Mouse (Mus musculus) intestine, embryonic 14.5 days (tissue): ENCODE results near the gene Plcb4. TPM values are rescaled to one million over a fixed set of nuclear protein-coding genes. Genes with fewer than 3 reads are reported as not detected.

Source experiments
- ATAC-seq: fragments of 200-750 bp; cut with Nextera tagmentation; replicated peaks from 2 replicates; pipeline ENCODE4 v1.8.0; 2017; ENCODE audit warnings: low read depth, moderate number of reproducible peaks, moderate TSS enrichment, moderate library complexity; ENCODE audit not compliant: low FRiP score, low TSS enrichment
- DNase-seq: peaks from one replicate; pipeline ENCODE4 v3.0.0-alpha.2; 2018; ENCODE audit warnings: low spot score
- H3K27ac ChIP-seq: fragments of 300-500 bp; sonication (generic); 2 replicates; pipeline ENCODE4 v1.5.1; 2014; ENCODE audit warnings: low read depth, mild to moderate bottlenecking, control low read depth
- H3K27me3 ChIP-seq: fragments of 300-500 bp; sonication (generic); replicated peaks from 2 replicates; pipeline ENCODE4 v1.6.1; 2014; ENCODE audit warnings: low read length, control low read depth; ENCODE audit not compliant: control insufficient read depth, insufficient read depth
- H3K36me3 ChIP-seq: fragments of 300-500 bp; sonication (generic); 2 replicates; pipeline ENCODE4 v1.6.1; 2014; ENCODE audit warnings: low read length, control low read depth; ENCODE audit not compliant: control insufficient read depth, insufficient read depth
- H3K4me1 ChIP-seq: fragments of 300-500 bp; sonication (generic); replicated peaks from 2 replicates; pipeline ENCODE4 v1.6.1; 2014; ENCODE audit warnings: low read length, control low read depth, mixed read lengths; ENCODE audit not compliant: control insufficient read depth, insufficient read depth
- H3K4me2 ChIP-seq: fragments of 300-500 bp; sonication (generic); 2 replicates; pipeline ENCODE4 v1.6.1; 2014; ENCODE audit warnings: low read length
- H3K4me3 ChIP-seq: fragments of 300-500 bp; sonication (generic); 2 replicates; pipeline ENCODE4 v1.5.1; 2014; ENCODE audit warnings: low read depth, low read length, control low read depth, mixed read lengths
- H3K9ac ChIP-seq: fragments of 300-500 bp; sonication (generic); 2 replicates; pipeline ENCODE4 v1.6.1; 2014; ENCODE audit warnings: mild to moderate bottlenecking, low read length
- H3K9me3 ChIP-seq: fragments of 300-500 bp; sonication (generic); 2 replicates; pipeline ENCODE4 v1.6.1; 2016; ENCODE audit warnings: low read length, control low read depth; ENCODE audit not compliant: control insufficient read depth
- WGBS: fragments of 180-500 bp; shearing (Covaris S2); extraction: QIAGEN DNeasy Blood & Tissue Kit; methylation state at CpG from one replicate; pipeline ENCODE4 v1.1.7; 2014; 5-methylcytosine and 5-hydroxymethylcytosine counted together
- polyA plus RNA-seq: library from polyadenylated mRNA; unstranded; fragments of >200 nt; fragmentation: Nextera tagmentation; extraction: Ambion mirVana; gene quantifications from 2 replicates; pipeline ENCODE4 v1.2.1, GENCODE M21; 2014

Plcb4 gene
- polyA plus RNA-seq, 1 experiment from 2014 or later: 19.4 TPM

- Histone ChIP-seq H3K36me3 (no peaks in the 10 kb centered on the region), H3K4me2 (no peak overlapping the region), H3K9ac (no peak overlapping the region), H3K27ac (no peak overlapping the region), H3K4me3 (no peak overlapping the region), H3K27me3 (no peaks in the 10 kb centered on the region), H3K9me3 (no peaks in the 10 kb centered on the region), H3K4me1 (0 out of 2 replicates have a peak, but pooled peaks cover 4% of the 10 kb centered on the region)
- no peak for ATAC-seq
- 88% methylated on average over 8 of the region's 8 CpGs for WGBS
- DNase-seq: peak; percentile 47
Measured at GRCm38 (mm10) chr2:135955796-135956195, 297.0 kb downstream of the Plcb4 start.

DNA sequence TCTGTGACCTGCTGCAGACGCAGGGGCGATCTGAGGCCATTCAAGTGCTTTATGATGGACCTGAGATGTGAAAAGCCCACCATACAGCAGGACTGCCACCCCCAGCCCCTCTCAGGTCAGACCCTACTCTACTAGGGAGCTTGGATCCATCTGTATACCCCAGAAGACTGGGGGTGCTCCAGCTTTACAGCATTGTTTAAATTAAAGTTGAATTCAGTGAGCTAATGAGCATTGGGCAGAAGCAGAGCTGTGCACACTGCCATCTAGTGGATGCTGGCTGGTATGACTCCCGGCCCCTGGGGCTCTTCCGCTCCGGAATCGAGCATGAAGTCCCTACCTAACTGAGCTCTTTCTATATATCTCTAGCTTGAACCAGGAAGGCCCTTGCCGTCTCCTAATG lies 298.9 kb downstream of the Plcb4 start:
- peak; percentile 48; the same call in 1 of the 2 replicates for ATAC-seq
- WGBS: 25% methylated on average over 7 of the region's 7 CpGs
- DNase-seq: peak; percentile 85

GRCm38 (mm10) chr2:135958453-135958852 lies 299.6 kb downstream of the Plcb4 start:
- H3K27me3 ChIP-seq: no peaks in the 10 kb centered on the region
- DNase-seq (peak; percentile 38), ATAC-seq (no peak)
- no peak overlapping the region for H3K9ac ChIP-seq
- H3K9me3 ChIP-seq: no peaks in the 10 kb centered on the region
- no peak overlapping the region for H3K4me2 ChIP-seq
- 0 out of 2 replicates have a peak, but pooled peaks cover 4% of the 10 kb centered on the region for H3K4me1 ChIP-seq
- no peak overlapping the region for H3K4me3 ChIP-seq
- 89% methylated on average over 17 of the region's 17 CpGs for WGBS
- no peak overlapping the region for H3K27ac ChIP-seq
- H3K36me3 ChIP-seq: no peaks in the 10 kb centered on the region

More for the DNA sequence above, 298.9 kb downstream of the Plcb4 start:
- Histone ChIP-seq H3K36me3 (no peaks in the 10 kb centered on the region), H3K4me1 (0 out of 2 replicates have a peak, but pooled peaks cover 4% of the 10 kb centered on the region), H3K27me3 (no peaks in the 10 kb centered on the region), H3K9me3 (no peaks in the 10 kb centered on the region), H3K4me2 (no peak overlapping the region), H3K4me3 (no peak overlapping the region), H3K27ac (no peak overlapping the region), H3K9ac (no peak overlapping the region)

GRCm38 (mm10) chr2:135963089-135963488 lies 304.3 kb downstream of the Plcb4 start:
- Histone ChIP-seq H3K36me3 (no peaks in the 10 kb centered on the region), H3K27me3 (no peaks in the 10 kb centered on the region), H3K9me3 (no peaks in the 10 kb centered on the region), H3K4me3 (no peak overlapping the region), H3K4me1 (no peaks in the 10 kb centered on the region), H3K9ac (no peak overlapping the region), H3K4me2 (no peak overlapping the region), H3K27ac (no peak overlapping the region)
- WGBS: 90% methylated on average over 14 of the region's 14 CpGs
- ATAC-seq: no peak
- no peak for DNase-seq

DNA sequence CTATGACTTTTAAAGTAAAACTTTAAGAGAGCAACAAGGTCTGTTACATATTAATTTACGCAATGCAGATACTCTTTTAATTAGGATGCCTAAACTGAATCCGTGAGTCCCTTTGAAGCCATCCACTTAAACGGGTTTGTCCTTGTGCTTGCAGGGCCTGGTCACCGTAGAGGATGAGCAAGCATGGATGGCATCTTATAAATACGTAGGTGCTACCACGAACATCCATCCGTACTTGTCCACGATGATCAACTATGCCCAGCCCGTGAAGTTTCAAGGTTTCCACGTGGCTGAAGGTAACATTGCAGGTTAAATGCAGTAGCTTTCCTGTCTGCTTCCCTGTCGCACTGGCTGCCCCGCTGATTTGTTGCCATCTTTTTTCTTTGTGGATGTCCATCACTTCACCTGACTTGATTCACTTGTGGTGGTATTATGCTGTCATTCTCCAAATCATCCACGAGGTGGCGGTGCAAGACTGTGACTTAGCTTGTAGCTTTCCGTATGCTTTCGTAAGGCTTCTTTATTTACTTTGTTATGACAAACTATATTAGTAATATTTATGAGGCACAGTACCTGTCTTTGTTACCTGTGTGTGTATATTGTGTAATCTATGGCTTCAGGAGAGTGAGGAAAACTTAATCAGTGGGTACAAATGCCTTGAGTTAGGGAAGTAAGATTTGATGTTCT lies 308.2 kb downstream of the Plcb4 start:
- DNase-seq (peak; percentile 64), ATAC-seq (no peak)
- H3K27ac ChIP-seq: no peak overlapping the region
- no peaks in the 10 kb centered on the region for H3K9me3 ChIP-seq
- H3K27me3 ChIP-seq: no peaks in the 10 kb centered on the region
- H3K4me2 ChIP-seq: no peak overlapping the region
- H3K4me3 ChIP-seq: no peak overlapping the region
- H3K4me1 ChIP-seq: no peaks in the 10 kb centered on the region
- H3K9ac ChIP-seq: no peak overlapping the region
- no peaks in the 10 kb centered on the region for H3K36me3 ChIP-seq
- 58% methylated on average over 16 of the region's 16 CpGs for WGBS

DNA sequence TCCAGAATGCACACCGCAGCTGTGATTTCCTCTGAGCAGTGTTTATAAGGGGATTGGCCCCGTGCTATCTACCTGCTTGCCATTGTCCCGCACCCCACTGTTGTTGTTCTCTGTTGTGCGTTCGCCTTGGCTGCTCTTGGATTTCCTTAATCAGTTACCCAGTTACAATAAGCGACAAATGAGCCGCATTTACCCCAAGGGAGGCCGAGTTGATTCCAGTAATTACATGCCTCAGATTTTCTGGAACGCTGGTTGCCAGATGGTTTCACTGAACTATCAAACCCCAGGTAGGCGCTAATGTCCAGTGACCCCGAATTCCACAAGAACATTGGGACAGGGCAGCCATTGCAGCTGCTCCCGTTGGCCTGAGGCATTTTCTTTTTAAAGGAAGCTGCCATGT lies 309.3 kb downstream of the Plcb4 start:
- Histone ChIP-seq H3K4me2 (no peak overlapping the region), H3K4me1 (no peaks in the 10 kb centered on the region), H3K27me3 (no peaks in the 10 kb centered on the region), H3K9ac (no peak overlapping the region), H3K4me3 (no peak overlapping the region), H3K36me3 (no peaks in the 10 kb centered on the region), H3K27ac (no peak overlapping the region), H3K9me3 (no peaks in the 10 kb centered on the region)
- DNase-seq (no peak), ATAC-seq (no peak)
- 89% methylated on average over 12 of the region's 12 CpGs for WGBS

DNA sequence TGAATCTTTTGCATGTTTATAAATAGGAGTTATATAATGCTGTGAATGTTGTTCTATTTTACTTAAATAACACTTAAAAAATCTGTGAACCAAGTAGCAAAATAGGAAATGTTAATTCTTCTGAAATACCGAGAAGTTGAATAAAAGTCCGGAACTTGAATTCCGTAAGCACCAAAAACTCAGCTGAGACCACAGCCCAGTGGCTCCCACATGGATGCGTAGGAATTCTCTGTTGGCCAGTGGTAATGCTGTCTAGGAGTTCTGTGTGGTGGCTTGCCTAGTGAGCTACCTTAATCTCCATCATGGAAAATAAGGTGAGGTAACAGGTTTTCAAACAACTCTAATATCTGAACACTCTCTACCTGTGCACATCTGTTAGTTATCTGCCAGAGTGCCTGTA lies 312.1 kb downstream of the Plcb4 start:
- H3K4me2 ChIP-seq: no peak overlapping the region
- H3K4me3 ChIP-seq: no peak overlapping the region
- WGBS: 92% methylated on average over 4 of the region's 4 CpGs
- H3K36me3 ChIP-seq: no peaks in the 10 kb centered on the region
- no peak overlapping the region for H3K9ac ChIP-seq
- DNase-seq (no peak), ATAC-seq (no peak)
- no peaks in the 10 kb centered on the region for H3K27me3 ChIP-seq
- H3K27ac ChIP-seq: no peak overlapping the region
- H3K4me1 ChIP-seq: no peaks in the 10 kb centered on the region
- no peaks in the 10 kb centered on the region for H3K9me3 ChIP-seq

DNA sequence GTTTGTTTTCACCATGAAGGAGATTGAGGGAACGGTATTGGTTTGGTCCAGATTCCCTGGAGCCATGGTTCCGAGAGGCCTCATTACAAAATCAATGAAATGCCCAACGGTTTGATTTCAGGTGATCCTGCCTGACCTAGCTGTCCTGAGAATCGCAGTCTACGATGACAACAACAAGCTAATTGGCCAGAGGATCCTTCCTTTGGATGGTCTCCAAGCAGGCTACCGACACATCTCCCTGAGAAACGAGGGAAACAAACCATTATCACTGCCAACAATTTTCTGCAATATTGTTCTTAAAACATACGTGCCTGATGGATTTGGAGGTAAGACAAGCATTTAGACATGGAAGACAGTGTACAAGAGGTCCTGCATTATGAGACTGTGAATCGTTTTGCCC lies 317.2 kb downstream of the Plcb4 start:
- Histone ChIP-seq H3K4me1 (no peaks in the 10 kb centered on the region), H3K9me3 (no peaks in the 10 kb centered on the region)
- no peak for ATAC-seq

DNA sequence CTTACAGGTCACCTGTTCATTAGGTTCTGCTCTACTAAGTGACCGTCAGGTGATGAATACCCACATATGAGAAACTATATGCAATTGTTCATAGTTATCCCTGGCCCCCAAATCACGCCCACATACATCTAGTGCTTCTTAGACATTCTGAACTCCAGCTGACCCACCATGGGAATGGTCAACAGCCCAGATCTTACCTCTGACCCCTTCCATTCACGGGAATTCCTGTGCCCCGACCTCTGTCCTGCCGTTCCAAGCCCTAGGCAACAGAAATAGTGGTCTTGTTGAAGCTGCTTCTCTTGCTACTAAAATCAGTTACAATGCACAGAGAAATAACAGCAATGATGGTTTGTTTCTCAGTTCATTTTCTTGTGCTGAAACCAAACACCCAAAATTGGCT lies 320.0 kb downstream of the Plcb4 start:
- ATAC-seq: no peak
- DNase-seq: no peak
- no peak overlapping the region for H3K27ac ChIP-seq
- no peak overlapping the region for H3K4me2 ChIP-seq
- H3K9me3 ChIP-seq: no peaks in the 10 kb centered on the region
- no peaks in the 10 kb centered on the region for H3K4me1 ChIP-seq
- H3K27me3 ChIP-seq: no peaks in the 10 kb centered on the region
- H3K36me3 ChIP-seq: no peaks in the 10 kb centered on the region
- no peak overlapping the region for H3K4me3 ChIP-seq
- 61% methylated on average over 5 of the region's 5 CpGs for WGBS
- H3K9ac ChIP-seq: no peak overlapping the region

More for the DNA sequence above, 317.2 kb downstream of the Plcb4 start:
- Histone ChIP-seq H3K9ac (no peak overlapping the region), H3K36me3 (no peaks in the 10 kb centered on the region), H3K4me2 (no peak overlapping the region), H3K27ac (no peak overlapping the region), H3K27me3 (no peaks in the 10 kb centered on the region), H3K4me3 (no peak overlapping the region)
- DNase-seq: no peak
- WGBS: 94% methylated on average over 9 of the region's 9 CpGs
